Mouse (Mus musculus) adrenal gland, postnatal 10 days (tissue): ENCODE measurements around the gene Nop16. TPM values are rescaled to one million over a fixed set of nuclear protein-coding genes. Genes with fewer than 3 reads are reported as not detected.

ENCODE experiments used
- DNase-seq: peaks from one replicate; pipeline ENCODE4 v3.0.0; 2021; ENCODE audit warnings: mixed read lengths
- total RNA-seq, 2 experiments: library from RNA; stranded (reverse); gene quantifications; 2 replicates each; pipeline ENCODE4 v1.2.3; 2021

Gene Nop16
- total RNA-seq, 2 experiments from 2014 or later: 32.4 to 41.0 TPM

- DNase-seq: no peak
Observed at GRCm38 (mm10) chr13:54596870-54597269, 7.0 kb upstream of the Nop16 start.

GRCm38 (mm10) chr13:54596107-54596690 lies 6.3 kb upstream of the Nop16 start:
- no peak for DNase-seq

- DNase-seq: no peak
Observed at GRCm38 (mm10) chr13:54593617-54594016, 3.7 kb upstream of the Nop16 start.

- DNase-seq: no peak
Observed at GRCm38 (mm10) chr13:54591776-54592356, 2.0 kb upstream of the Nop16 start.

GRCm38 (mm10) chr13:54589414-54589995 lies 385 bp downstream of the Nop16 start:
- DNase-seq: no peak

GRCm38 (mm10) chr13:54585831-54586230 lies 4.1 kb downstream of the Nop16 start:
- DNase-seq: no peak

- DNase-seq: peak; percentile 21
Observed at GRCm38 (mm10) chr13:54582860-54583259, 7.0 kb downstream of the Nop16 start.

GRCm38 (mm10) chr13:54582126-54582525 lies 7.8 kb downstream of the Nop16 start:
- DNase-seq: peak; percentile 64

GRCm38 (mm10) chr13:54581385-54581784 lies 8.5 kb downstream of the Nop16 start:
- no peak for DNase-seq

GRCm38 (mm10) chr13:54577652-54578507 lies 12.0 kb downstream of the Nop16 start:
- no peak for DNase-seq

GRCm38 (mm10) chr13:54575489-54575888 lies 14.4 kb downstream of the Nop16 start:
- DNase-seq: peak; percentile 42

- peak; percentile 86 for DNase-seq
Observed at GRCm38 (mm10) chr13:54574854-54575481, 14.9 kb downstream of the Nop16 start, which contains the start of gene Arl10. TSS of gene Arl10 (plus strand) at chr13:54575015.

- no peak for DNase-seq
Observed at GRCm38 (mm10) chr13:54572621-54573020, 17.3 kb downstream of the Nop16 start.

GRCm38 (mm10) chr13:54571637-54572036 lies 18.3 kb downstream of the Nop16 start:
- peak; percentile 45 for DNase-seq

GRCm38 (mm10) chr13:54570736-54571135 lies 19.2 kb downstream of the Nop16 start:
- DNase-seq: peak; percentile 53

- DNase-seq: no peak
Observed at GRCm38 (mm10) chr13:54569282-54569681, 20.6 kb downstream of the Nop16 start.

- no peak for DNase-seq
Observed at GRCm38 (mm10) chr13:54568380-54568779, 21.5 kb downstream of the Nop16 start.

- peak; percentile 57 for DNase-seq
Observed at GRCm38 (mm10) chr13:54565594-54566345, 24.1 kb downstream of the Nop16 start.

- peak; percentile 96 for DNase-seq
Observed at GRCm38 (mm10) chr13:54565201-54565581, 24.7 kb downstream of the Nop16 start, which contains the start of gene 4833439L19Rik. TSS of gene 4833439L19Rik (minus strand) at chr13:54565435.

- no peak for DNase-seq
Observed at GRCm38 (mm10) chr13:54564232-54565200, 25.4 kb downstream of the Nop16 start.
